Mouse (Mus musculus): ENCODE measurements around the gene Tha1.

DNA sequence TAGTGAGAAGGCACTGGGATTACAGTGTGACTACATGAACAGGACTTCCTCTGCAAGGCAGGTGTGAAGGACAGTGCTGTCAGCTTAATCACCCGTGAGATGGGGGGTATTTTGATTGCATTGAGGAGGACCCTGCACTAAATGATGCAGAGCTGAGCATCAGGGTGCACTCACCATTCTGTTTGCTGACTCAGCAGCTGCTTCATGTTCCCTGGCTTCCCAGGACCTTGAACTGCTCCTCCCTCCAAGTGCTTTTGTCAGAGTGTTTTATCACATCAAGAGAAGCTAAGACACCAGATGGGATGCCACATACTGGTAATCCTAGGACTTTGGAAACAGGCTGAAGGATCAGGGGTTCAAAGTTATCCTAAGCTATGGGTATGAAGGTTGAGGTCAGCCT, 17.3 kb downstream of the Tha1 start:
- TF ChIP-seq CTCF (IDR thresholded peaks at IDR 0.05; ENCODE audit: insufficient read depth, low read depth, low read length) (no peak), POLR2A (IDR thresholded peaks at IDR 0.05; ENCODE audit: insufficient read depth, low read depth, low read length) (no peak)

Data from olfactory bulb, adult 2 months (tissue).